Mouse (Mus musculus): ENCODE data around the gene Phldb3.

Gene Phldb3

GRCm38 (mm10) chr7:24637046-24637445 is 26.5 kb downstream of the Phldb3 start:
- DNase-seq = no peak

- peak; percentile 55 to 60 for DNase-seq
These were observed 27.7 kb downstream of the Phldb3 start for GRCm38 (mm10) chr7:24638026-24638856.

- no peak for DNase-seq
These were observed 29.9 kb downstream of the Phldb3 start for GRCm38 (mm10) chr7:24640450-24640849.

GRCm38 (mm10) chr7:24642491-24642890 is 31.9 kb downstream of the Phldb3 start:
- DNase-seq = peak; percentile 82 to 84

GRCm38 (mm10) chr7:24644492-24644891 is 33.9 kb downstream of the Phldb3 start:
- DNase-seq = no peak

- peak in 1 of 2 experiments; percentile 15 for DNase-seq
These were observed 34.4 kb downstream of the Phldb3 start for GRCm38 (mm10) chr7:24644996-24645395.

GRCm38 (mm10) chr7:24646486-24646885 is 35.9 kb downstream of the Phldb3 start:
- peak; percentile 50 to 56 for DNase-seq

- peak; percentile 84 for DNase-seq
These were observed 43.1 kb downstream of the Phldb3 start for GRCm38 (mm10) chr7:24653681-24654080.

GRCm38 (mm10) chr7:24659737-24660357 is 49.3 kb downstream of the Phldb3 start:
- DNase-seq = no peak

GRCm38 (mm10) chr7:24661118-24661904 is 50.7 kb downstream of the Phldb3 start:
- peak; percentile 38 to 46 for DNase-seq

GRCm38 (mm10) chr7:24662575-24662974 is 52.0 kb downstream of the Phldb3 start:
- peak; percentile 83 to 84 for DNase-seq

GRCm38 (mm10) chr7:24664301-24664700 is 53.7 kb downstream of the Phldb3 start:
- no peak for DNase-seq

GRCm38 (mm10) chr7:24664959-24665358 is 54.4 kb downstream of the Phldb3 start:
- DNase-seq = no peak

- no peak for DNase-seq
These were observed 61.4 kb downstream of the Phldb3 start for GRCm38 (mm10) chr7:24671944-24672439.

- no peak for DNase-seq
These were observed 66.0 kb downstream of the Phldb3 start, which contains the start of gene Tex101 for GRCm38 (mm10) chr7:24676575-24676974. Tex101 (minus strand) TSS chr7:24676675.

Data from B cell, adult 2 months (primary cell).